Mouse (Mus musculus): ENCODE results near the gene Abca7. TPM values are rescaled to one million over a fixed set of nuclear protein-coding genes. Genes with fewer than 3 reads are reported as not detected.

Gene Abca7
- total RNA-seq, 2 experiments from 2014 or later: 8.5 to 9.8 TPM

DNA sequence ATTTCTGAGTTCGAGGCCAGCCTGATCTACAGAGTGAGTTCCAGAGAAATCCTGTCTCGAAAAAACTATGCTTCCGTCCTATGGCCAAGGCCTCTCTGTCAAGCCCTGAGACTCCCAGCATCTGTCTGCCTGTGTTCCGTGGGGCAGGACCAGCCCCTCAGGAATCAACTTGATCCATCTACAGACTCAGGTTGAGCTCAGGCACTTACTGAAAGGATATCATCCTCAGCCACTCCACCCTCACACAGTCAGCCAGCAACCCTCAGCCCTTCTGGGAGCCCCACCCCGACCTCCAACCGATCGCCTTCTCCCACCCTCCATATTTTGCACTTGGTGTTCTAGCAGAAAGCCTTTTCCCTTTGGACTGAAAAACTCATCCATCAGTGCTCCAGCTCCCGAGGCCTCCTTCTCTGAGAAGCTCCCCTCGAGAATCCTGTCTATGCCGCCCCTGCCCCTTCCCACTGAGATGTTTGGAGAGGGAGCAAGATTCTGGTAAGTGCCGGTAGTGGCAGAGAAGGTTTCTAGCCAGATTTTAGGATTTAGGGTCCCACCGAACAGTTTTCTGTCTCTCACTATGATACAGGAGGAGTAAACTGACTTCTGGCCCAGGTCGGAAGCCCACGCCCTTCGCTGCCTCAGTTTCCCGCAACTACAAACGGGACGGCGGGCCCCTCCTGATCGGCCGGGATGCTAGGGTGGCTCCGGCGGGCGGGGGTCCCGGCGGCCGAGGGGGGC lies 8.4 kb upstream of the Abca7 start:
- intact Hi-C loops (cut with DNase I): loop anchor here (5.0 to 10.0 kb wide), 3 partner anchors 49 to 257 kb away; partner anchors contain the start of genes Ndufs7, Polr2e and Stk11
- DNase-seq (ENCODE audit: extremely low spot score in 1 of 2, low spot score in 2 of 2): no peak

DNA sequence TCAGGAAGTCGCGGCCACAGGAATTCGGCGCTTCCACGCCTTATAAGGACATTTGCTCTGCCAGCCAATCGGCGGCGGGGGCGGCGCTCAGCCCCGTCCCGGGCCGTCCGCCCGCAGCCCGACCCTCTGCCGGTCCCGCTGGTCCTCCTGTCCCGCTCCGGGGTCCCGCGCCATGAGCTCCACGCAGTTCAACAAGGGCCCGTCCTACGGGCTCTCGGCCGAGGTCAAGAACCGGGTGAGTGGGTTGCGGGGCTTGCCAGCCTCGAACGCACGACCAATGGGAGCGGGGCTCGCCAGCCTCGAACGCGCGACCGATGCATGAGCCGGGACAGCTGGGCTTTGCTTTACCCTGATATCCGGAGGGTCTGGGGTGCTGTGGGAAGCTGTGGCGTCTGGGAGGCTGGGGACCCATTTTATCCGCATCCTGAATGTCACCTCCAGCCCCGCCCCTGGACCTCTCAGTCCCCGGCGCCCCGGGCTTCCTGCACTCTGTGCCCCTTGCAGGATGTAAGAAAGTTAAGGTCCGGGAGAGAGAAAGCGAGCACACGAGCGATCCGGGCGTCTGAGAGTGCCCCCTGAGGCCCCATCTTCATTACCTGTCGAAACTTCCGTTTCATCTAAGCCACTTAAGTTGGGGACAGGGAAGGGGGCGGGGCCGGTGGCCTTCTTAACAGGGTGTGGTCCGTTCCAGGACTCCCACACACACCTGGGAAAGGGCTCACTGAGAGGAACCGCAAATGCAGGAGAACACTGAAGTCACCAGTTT lies 7.6 kb upstream of the Abca7 start, which contains the start of gene Cnn2:
TSS of gene Cnn2 (plus strand) at position 79 of the 766 bp plus-strand sequence.
- DNase-seq (ENCODE audit: extremely low spot score in 1 of 2, low spot score in 2 of 2): peak in 1 of 2 experiments; percentile 80
- intact Hi-C loops (cut with DNase I): loop anchor here (5.0 to 10.0 kb wide), 3 partner anchors 49 to 256 kb away; partner anchors contain the start of genes Ndufs7, Polr2e and Stk11

DNA sequence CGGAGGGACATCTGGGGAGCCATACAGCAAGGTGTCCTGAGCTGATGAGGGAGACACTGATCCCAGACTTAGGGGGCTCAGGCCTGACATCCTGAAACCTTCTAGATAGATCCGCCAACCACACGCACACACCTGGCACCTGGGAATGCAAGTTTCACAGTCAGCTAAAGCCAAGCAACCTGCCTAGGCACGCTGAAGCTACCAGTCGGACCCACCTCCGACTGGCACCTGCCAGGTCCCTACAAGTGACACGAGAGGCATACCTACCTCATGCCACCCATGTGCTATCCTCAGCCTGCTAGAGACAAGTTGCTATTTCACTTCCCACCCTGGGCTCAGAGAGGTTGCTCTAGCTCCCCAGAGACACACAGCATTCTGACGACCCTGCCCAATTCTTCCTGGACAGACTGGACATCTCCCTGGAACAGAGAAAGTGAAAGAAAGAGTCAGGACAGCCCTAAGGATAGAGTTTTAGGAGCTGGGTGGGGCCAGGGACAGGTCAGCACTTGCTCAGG lies 7.0 kb upstream of the Abca7 start:
- intact Hi-C loops (cut with DNase I): loop anchor here (5.0 to 10.0 kb wide), 3 partner anchors 48 to 255 kb away; partner anchors contain the start of genes Ndufs7, Polr2e and Stk11
- DNase-seq (ENCODE audit: extremely low spot score in 1 of 2, low spot score in 2 of 2): no peak

DNA sequence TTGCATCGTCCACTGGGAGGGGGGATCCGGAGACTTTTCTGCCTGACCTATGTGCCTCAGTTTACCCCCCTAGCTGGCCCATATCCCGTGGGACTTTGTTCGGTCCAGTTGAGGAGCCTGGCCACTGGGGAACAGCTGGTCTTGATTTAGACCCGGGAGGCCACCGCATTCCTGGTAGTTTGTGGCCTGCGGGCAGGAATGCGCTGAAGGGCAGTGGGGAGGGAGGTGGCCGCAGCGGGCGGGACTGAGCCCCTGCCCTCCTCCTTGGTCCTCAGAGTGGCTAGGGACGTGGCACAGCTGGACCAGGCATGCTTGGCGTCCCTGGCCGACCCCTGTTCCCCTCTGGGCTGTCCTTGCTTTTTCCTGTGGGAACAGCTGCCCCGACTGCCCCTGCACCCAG lies 6.4 kb upstream of the Abca7 start:
- intact Hi-C loops (cut with DNase I): loop anchor here (5.0 to 10.0 kb wide), 3 partner anchors 47 to 255 kb away; partner anchors contain the start of genes Ndufs7, Polr2e and Stk11
- DNase-seq (ENCODE audit: extremely low spot score in 1 of 2, low spot score in 2 of 2): peak in 1 of 2 experiments; percentile 77

DNA sequence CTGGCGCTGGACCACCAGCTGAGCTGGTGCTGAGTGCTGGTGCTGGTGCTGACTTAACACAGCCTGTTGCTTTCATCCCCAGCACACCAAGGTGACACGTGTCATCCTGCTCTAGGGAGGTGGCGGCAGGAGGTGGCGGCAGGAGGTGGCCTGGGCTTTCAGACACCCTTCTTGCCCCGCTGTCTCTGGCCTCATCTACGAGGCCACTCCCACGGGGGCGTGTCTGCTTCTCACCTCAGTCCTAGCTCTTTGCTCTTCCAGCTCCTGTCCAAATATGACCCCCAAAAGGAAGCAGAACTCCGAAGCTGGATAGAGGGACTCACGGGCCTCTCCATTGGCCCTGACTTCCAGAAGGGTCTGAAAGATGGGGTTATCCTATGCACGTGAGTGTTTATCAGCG lies 5.2 kb upstream of the Abca7 start:
- DNase-seq (ENCODE audit: extremely low spot score in 1 of 2, low spot score in 2 of 2): no peak
- intact Hi-C loops (cut with DNase I): no loop called here

DNA sequence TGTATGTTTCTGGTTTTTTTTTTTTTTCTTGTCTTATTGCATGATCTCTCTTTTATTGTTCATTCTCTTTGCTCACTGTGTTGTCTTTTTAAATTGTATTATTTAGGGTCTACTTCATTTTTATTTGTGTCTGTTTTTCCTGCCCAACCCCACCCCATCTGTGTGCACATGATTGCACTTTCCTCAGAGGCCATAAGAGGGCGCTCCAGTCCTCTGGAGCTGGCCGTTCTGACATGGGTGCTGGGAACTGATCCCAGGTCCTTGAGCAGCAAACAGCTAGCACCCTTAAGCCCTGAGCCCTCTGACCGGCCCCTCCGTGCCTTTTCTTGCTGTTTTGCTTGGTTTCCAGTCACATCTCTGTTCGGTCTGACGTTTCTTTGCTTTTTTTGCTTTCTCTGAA lies 4.7 kb upstream of the Abca7 start:
- intact Hi-C loops (cut with DNase I): no loop called here
- no peak for DNase-seq (ENCODE audit: extremely low spot score in 1 of 2, low spot score in 2 of 2)

- intact Hi-C loops (cut with DNase I): no loop called here
- peak in 1 of 2 experiments; percentile 71 for DNase-seq (ENCODE audit: extremely low spot score in 1 of 2, low spot score in 2 of 2)
These were observed 1.7 kb upstream of the Abca7 start for GRCm38 (mm10) chr10:79994397-79995115.

DNA sequence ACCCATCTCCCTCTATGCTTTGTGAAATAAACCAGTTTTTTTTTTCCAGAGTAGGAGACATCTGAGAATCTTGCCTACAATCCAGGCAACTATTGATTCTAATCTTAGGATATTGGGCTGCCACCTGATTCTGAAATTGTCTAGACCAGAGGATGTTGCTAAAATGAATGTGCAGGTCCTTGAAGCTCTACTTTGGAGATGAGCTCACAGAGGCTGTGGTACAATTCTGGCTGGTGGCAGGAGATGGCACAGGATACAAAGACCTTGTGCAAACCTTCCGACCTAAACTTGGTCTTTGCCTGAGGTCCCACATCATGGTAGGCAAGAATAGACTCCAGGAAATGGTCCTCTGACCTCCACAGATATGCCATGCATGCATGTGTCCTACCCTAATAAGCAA lies 658 bp upstream of the Abca7 start:
- intact Hi-C loops (cut with DNase I): no loop called here
- DNase-seq (ENCODE audit: extremely low spot score in 1 of 2, low spot score in 2 of 2): no peak

- intact Hi-C loops (cut with DNase I): no loop called here
- DNase-seq (ENCODE audit: extremely low spot score in 1 of 2, low spot score in 2 of 2): peak; percentile 76
These were observed 903 bp downstream of the Abca7 start for GRCm38 (mm10) chr10:79997034-79997760.

- intact Hi-C loops (cut with DNase I): no loop called here
- DNase-seq (ENCODE audit: extremely low spot score in 1 of 2, low spot score in 2 of 2): peak in 1 of 2 experiments; percentile 56
These were observed 1.5 kb downstream of the Abca7 start for GRCm38 (mm10) chr10:79997819-79998218.

DNA sequence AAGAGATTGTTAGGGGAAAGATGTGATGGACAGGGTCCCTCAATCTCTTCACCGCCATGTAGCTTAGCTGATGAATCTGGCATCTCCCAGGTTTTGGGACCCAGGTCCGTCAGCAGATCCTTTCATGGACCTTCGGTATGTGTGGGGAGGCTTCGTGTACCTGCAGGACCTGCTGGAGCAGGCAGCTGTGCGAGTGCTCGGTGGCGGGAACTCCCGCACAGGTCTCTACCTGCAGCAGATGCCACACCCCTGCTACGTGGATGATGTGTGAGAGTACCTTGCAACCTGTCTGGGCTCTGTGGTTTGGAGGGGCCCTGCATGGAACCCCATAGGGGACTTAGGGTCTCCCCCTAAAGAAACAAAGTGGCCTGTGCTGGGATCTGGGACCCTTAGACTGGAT lies 5.7 kb downstream of the Abca7 start:
- no peak for DNase-seq (ENCODE audit: extremely low spot score in 1 of 2, low spot score in 2 of 2)
- intact Hi-C loops (cut with DNase I): no loop called here

DNA sequence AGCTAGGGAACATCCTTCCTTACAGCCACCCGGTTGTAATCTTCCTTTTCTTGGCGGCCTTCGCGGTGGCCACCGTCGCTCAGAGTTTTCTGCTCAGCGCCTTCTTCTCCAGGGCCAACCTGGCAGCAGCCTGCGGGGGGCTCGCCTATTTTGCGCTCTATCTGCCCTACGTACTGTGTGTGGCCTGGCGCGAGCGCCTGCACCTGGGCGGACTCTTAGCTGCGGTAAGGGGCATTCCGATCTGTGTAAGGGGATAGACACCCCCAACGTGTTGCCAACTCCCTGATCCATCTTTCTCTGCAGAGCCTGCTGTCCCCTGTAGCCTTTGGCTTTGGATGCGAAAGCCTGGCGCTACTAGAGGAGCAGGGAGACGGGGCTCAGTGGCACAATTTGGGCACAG lies 6.5 kb downstream of the Abca7 start:
- intact Hi-C loops (cut with DNase I): no loop called here
- DNase-seq (ENCODE audit: extremely low spot score in 1 of 2, low spot score in 2 of 2): no peak

- peak in 1 of 2 experiments; percentile 63 for DNase-seq (ENCODE audit: extremely low spot score in 1 of 2, low spot score in 2 of 2)
- intact Hi-C loops (cut with DNase I): no loop called here
These were observed 7.3 kb downstream of the Abca7 start for GRCm38 (mm10) chr10:80003374-80004232.

GRCm38 (mm10) chr10:80004233-80004705 lies 8.0 kb downstream of the Abca7 start:
- intact Hi-C loops (cut with DNase I): no loop called here
- DNase-seq (ENCODE audit: extremely low spot score in 1 of 2, low spot score in 2 of 2): no peak

DNA sequence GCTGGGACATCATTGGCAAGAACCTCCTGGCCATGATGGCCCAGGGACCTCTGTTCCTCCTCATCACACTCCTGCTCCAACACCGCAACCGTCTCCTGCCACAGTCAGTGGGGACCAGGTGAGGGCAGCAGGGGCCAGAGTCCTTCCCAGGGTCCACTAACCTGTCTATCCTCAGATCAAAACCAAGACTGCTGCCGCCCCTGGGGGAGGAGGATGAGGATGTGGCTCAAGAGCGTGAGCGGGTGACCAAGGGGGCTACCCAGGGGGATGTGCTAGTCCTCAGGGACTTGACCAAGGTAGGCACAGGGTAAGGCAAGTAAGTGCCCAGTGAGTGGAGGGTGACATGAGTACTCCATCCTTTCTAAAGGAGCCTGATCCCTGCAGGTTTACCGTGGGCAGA lies 15.4 kb downstream of the Abca7 start:
- intact Hi-C loops (cut with DNase I): no loop called here
- no peak for DNase-seq (ENCODE audit: extremely low spot score in 1 of 2, low spot score in 2 of 2)

GRCm38 (mm10) chr10:80013609-80014008 lies 17.3 kb downstream of the Abca7 start:
- intact Hi-C loops (cut with DNase I): no loop called here
- DNase-seq (ENCODE audit: extremely low spot score in 1 of 2, low spot score in 2 of 2): peak in 1 of 2 experiments; percentile 38
